Mouse (Mus musculus) brown adipose tissue, adult 24 weeks (tissue): Measurements from ENCODE around the gene 1700025B11Rik. TPM values are rescaled to one million over a fixed set of nuclear protein-coding genes. Genes with fewer than 3 reads are reported as not detected.
"Not testable (repeated sequence)": the region's sequence is repeated elsewhere in the genome, so short reads cannot be mapped to it uniquely, and the experiment has no call there.

Experiments used
- H3K27ac ChIP-seq: fragments of 200-500 bp; replicated peaks from 2 replicates; pipeline ENCODE4 v1.5.1; 2012; ENCODE audit warnings: low read depth, mild to moderate bottlenecking, low read length
- H3K4me1 ChIP-seq: fragments of 200-500 bp; 2 replicates; pipeline ENCODE4 v1.6.1; 2012; ENCODE audit warnings: low read length, mixed read lengths; ENCODE audit not compliant: control insufficient read depth, insufficient read depth, insufficient read length
- H3K4me3 ChIP-seq: fragments of 200-500 bp; 2 replicates; pipeline ENCODE4 v1.5.1; 2012; ENCODE audit warnings: low read depth, mild to moderate bottlenecking, low read length, moderate library complexity; ENCODE audit not compliant: insufficient read depth
- polyA plus RNA-seq: library from polyadenylated mRNA; stranded (reverse); fragments of >200 nt; gene quantifications from 2 replicates; pipeline ENCODE4 v1.2.4, GENCODE M21; 2012; ENCODE audit not compliant: missing spikeins, insufficient read depth, insufficient read length

Gene 1700025B11Rik
- polyA plus RNA-seq, 1 experiment: not detected

- H3K4me3 ChIP-seq, H3K27ac ChIP-seq, H3K4me1 ChIP-seq: not testable (repeated sequence)
Observed at GRCm38 (mm10) chr15:77520596-77520995, 41.1 kb downstream of the 1700025B11Rik start.

Other genes with a start within 250 kb of the 1700025B11Rik start
- gene Apol7a, start 162.8 kb downstream of the 1700025B11Rik start, polyA plus RNA-seq: not detected in 2 replicates
- gene Apol9a, start 150.8 kb downstream of the 1700025B11Rik start, polyA plus RNA-seq: not detected in 2 replicates
- gene Apol7b, start 114.4 kb downstream of the 1700025B11Rik start, polyA plus RNA-seq: not detected in 2 replicates
- gene Apol10a, start 84.8 kb downstream of the 1700025B11Rik start, polyA plus RNA-seq: not detected in 2 replicates
- not detected in 2 replicates for gene Apol11a, start 53.6 kb downstream of the 1700025B11Rik start, polyA plus RNA-seq
- gene Apol7c, start 28.6 kb downstream of the 1700025B11Rik start, polyA plus RNA-seq: not detected in 2 replicates
- gene Apol10b, start 34.2 kb upstream of the 1700025B11Rik start, polyA plus RNA-seq: 1.9 and 4.3 TPM in 2 replicates
- gene Gm36245, start 37.4 kb upstream of the 1700025B11Rik start, polyA plus RNA-seq: not detected in 2 replicates
- not detected in 2 replicates for gene Apol11b, start 81.4 kb upstream of the 1700025B11Rik start, polyA plus RNA-seq
- gene Apol7e, start 137.0 kb upstream of the 1700025B11Rik start, polyA plus RNA-seq: not detected in 2 replicates
- gene Apol9b, start 167.1 kb upstream of the 1700025B11Rik start, polyA plus RNA-seq: not detected in 2 replicates
- gene Apol8, start 195.1 kb upstream of the 1700025B11Rik start, polyA plus RNA-seq: not detected in 2 replicates